Mouse (Mus musculus): Measurements from ENCODE around the gene Ptprd.
A peak's percentile ranks its signal among the peaks of the same experiment; 100 is the strongest.

The Ptprd gene

DNA sequence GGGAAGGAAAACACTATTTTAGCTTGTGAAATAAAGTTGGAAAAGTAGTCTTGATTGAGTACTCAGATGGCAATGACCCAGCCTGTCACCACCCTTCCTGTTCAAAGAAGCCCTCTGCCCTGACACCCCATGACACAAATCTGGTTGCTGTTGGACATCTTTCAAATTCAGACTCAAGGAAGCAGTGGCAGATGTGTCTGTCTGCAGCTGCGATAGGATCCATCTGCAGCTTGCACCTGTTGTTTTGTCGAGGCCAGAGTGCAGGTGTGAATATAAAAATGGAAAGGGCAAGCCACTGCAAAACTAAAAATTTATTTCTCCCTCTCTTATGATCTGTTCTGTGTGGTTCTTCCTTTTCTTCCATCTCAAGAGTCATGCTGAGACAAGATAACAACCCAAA lies 978.5 kb downstream of the Ptprd start:
- DNase-seq: no peak

DNA sequence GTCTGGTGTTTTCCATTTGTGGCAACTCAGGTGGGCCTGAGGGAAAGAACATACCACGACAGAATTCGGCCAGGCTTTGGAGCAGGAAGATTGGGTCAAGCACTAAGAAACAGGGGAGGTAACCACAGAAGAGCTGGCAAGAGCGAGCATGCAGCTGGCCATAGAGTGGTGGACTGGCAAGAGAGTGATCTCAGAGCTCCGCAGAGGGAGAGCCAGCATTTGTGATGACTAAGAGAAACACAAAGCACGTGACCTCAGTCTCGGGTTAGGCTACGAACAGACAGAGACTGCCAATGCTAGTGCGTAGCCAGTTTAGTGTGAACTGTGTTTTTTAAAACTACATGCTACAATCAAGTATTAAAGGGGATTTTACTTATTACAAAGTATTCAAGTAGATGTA lies 1042.9 kb downstream of the Ptprd start:
- DNase-seq: no peak

DNA sequence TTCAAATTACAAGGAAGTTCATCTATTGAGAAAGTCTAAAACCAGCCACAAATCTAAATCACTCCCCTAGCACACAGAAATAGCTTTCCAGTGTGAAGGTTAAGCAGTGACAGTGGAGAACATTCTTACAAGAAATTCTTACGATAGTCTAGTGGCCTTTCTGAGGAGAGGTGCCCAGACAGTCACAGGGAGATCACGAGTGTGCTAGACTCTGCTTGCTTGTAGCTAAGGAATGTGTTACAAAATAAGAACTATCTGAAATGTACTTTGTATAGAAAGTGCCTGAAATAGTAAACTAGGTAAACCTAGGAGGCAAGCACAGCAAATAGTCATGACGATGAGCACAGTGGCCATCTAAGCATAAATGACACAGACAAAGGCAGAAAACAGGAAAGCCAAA lies 1054.2 kb downstream of the Ptprd start:
- DNase-seq: no peak

DNA sequence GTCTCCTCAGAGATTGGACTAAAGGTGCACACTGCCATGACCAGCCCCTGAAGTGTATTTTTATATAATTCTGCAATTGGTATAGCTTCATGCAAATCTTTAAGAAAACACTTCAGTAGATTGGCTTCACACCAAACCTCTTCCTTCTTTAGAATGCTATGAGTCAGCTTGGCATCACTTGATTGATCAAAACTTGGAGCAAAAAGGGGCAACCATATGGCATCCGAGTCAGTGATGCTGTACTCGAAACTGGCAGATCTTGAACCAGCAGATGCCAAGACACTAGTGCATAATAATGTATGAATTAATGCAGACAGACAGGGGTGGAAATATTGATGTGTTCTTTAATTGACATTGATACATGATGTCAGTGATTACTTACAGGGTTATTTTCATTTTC lies 1056.2 kb downstream of the Ptprd start:
- no peak for DNase-seq

DNA sequence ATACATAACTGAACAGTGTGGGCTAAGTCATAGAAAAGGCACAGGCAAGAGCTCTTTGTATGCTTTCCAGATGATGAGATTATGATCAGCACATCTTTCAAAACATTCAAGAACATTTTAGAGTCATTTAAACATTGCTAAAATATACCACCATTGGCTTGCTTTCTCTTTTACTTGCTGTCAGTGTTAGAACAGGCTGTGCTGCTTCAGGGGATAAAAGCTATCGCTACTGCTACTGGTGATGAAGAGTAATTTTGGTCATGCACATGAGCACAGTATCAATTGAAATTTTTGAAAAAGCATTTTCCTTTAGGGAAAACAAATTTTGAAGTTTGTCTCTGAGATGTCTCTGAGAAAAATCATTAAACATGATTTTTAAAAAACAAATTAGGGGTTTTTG lies 1056.7 kb downstream of the Ptprd start:
- DNase-seq: no peak

DNA sequence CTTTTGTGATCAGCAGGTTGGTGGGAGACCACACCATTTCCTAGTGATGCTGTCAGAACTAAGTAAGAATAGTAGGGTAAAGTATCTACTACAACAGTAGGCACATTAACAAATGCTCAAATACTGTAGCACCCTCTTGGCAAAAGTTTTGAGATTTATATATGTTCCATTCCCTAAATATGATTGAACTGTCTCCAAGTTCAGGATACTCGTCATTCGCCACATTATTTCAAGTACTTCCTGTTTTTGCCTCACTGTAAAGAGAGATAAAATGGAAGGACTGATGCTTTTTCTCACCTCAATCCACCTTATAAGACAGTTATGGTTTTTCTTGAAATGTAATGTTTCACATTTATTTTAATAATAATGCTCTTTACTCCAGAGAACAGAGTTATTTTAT lies 1086.9 kb downstream of the Ptprd start:
- DNase-seq: no peak

DNA sequence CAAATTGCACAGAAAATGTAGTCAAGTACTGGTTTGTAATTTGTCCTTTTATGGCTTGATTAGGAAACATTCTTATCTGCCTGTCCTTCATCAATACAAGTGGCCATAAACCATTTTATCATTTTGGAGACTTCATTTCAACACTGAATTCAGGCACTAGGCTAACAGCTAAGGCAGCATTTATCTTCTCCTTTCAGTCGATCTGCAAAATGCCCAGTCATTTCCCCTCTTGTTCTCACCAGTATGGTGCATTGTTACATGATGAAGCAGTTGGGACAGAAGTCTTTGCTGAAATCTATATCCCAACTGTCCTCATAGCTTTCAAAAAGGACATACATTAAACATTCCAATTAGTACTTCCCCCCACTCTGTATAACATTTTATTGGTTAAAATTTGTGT lies 1100.9 kb downstream of the Ptprd start:
- no peak for DNase-seq

DNA sequence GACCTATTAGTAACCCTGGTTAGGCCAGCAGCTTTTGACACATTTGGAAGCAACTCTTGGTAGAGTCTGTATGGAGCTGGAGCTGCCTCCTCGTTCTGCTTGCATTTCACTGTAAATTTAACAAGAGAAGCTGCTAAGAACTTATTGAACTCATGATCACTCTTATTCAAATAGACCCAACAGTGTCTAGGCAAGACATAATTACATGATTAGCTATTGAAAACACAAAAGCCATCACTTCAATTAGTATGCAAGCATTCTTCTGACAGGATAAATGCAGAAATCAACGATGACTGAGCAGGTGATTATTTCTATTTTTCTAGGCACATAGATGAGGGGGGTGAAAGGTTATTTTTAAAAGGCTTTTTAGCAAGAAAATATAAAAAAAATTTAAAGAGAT lies 1104.5 kb downstream of the Ptprd start:
- no peak for DNase-seq

DNA sequence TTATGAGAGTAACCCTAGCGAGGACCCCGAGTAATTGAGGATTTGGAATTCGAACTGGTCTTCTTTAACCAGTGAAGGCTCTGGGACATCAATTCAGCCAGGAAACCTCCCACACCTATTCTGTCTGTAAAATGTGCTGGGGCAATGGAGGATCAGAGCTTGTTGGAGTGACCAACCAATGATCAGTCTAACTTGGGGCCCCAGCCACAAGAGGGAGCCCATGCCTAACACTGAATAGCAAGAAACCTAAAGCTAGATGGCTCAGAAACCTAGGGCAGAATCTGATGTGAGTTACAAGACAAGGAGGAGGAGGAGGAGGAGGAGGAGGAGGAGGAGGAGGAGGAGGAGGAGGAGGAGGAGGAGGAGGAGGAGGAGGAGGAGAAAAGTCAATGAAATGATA lies 1128.6 kb downstream of the Ptprd start:
- peak; percentile 27 for DNase-seq

DNA sequence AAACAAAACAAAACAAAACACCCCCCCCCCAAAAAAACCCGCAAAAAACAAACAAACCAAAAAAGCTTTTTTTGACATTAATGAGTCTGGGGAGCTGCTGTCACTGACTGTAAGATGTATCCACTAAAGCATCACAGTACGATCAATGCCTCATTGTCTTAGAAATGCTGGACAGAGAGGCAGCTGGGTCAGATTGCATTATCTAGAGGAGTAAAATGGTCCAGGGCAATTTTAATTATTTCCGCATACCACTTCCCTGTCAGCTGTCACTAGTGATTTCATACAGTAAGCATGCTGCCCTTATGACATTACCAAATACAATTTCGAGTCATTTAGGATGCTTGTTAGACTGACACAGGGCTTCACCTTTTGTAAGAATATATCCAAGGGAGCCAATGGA lies 1134.2 kb downstream of the Ptprd start:
- no peak for DNase-seq

DNA sequence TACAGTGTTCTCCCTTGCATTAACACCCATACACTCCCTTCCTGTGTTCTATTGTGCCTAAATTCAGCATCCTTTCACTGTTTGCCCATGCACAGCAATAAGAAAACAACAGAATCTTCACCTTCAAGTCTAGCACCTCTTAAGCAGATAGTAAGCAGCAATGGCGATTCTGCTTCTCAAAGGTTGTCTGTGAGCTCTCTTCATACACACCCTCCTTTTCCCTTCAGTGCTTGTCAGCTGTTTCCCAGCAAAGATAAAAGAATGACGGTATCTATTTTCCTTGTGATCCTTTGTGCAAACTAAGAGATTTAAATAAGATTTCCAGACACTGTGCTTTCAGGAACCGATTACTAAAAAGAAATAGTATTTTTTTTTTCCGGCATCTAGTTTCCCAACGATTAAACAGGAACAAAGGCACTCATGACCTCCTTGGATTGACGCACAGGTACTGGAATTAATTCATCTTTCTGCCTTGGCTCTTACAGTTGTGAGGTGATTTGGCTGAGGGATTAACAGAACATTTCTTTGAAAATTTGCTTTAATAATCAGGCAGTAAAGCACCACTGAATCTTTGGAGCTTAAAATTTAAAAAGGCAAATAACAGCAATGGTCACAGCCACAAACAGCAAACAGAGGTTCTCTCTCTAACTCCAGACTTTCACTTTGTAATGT lies 1161.1 kb downstream of the Ptprd start:
- no peak for DNase-seq

DNA sequence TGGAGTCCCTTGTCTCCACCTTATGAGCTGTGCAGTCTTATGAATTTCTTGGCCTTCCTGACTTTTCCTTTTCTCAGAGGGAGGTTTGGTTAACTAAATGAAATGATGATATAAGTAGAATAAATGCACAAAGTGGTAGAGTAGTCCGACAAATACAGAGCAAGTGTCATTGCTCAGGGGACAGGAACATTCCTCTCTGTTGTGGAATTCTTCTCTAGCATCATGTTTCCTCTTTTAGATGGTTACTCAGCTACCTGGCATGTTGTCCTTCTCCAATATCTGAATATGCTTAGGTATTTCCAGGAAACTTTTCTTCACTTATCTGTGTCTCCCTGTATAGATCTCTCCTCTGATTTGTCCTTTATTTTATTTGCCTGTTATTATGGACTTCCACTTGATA lies 1207.3 kb downstream of the Ptprd start:
- DNase-seq: no peak

DNA sequence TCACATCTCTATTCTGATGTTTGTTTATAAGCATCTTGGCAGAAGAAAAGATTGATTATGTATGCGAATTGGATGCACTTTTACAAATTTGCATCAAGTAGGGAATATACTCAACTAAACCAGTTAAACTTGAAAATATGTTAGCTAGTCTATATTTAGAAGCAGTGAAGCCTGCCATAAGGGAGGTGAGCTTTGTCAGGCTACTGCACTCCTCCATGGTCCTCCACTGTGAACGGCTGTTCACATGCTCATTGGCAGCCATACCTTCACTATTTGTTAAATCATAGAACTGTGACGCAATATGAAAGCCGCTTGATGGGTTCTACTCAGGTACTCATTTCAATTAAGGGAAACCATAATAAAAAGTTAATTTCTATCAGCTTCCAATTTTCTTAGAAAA lies 1215.6 kb downstream of the Ptprd start:
- DNase-seq: no peak

DNA sequence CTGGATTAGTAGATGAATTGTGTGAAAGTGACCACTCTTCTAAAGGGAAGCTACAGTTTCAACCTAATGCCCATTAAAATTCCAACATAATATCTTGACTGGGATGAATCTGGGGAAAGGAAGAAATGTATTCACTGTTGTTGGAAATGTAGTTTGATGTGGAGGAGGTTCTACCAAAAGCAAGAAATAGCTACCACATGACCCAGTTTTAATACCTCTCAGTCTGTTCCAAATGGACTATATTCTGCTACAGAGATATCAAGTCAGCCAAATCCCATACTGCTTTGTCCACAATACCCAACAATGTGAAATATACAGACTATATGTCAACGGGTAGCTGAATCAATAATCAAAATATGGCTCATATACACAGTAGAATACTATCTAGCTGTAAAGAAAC lies 1221.8 kb downstream of the Ptprd start:
- no peak for DNase-seq

DNA sequence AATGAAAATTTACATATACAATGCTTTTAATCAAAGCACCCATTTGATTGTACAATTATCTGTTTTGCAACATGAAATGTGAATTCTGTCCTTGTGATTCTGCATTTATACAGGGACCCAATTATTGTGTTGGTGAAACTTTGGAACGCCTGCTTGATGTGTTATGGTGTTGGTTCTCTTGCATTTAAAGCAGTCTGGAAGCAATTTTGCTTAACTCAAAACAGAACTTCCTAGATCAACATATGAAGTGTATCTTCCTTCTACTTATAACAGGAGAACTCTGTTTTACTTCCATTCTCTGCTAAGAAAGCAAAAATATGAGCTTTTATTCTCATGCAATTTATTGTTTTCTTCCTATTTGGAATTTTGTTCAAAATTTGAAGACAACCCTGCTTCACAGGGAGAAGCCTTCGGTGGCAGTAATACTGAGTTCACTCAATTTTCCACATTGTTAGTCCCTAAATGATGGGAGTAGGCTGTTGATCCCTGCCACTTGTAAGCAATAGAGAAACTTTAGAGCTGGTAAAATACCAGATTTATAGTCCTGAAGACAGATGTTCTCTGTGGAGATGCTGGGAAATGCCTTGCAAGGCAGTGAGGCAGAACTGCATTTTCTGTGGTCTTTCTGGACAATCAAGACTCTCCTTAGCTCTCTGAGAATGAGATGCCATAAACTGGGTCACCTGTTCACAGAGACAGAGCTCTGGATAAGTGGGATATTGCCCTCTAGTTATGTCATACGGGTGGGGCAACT lies 1234.5 kb downstream of the Ptprd start:
- DNase-seq: no peak

DNA sequence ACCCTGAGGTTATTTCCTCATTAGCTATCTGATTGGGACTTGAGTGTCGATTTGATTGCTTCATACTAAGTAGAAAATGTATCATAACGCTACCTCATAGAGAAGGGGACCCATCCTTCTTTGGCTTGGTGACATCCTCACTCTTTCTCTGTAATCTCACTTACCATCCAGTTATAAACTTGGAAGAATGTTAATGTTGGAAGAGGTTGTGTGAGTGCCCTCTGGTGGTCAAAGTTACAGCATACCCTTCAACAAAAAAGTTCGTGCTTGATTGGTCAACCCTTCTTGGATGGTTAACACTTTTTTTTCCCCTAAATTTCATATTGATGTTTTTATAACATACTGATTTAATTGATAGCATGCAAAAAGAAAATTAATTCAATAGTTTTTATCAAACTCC lies 1263.5 kb downstream of the Ptprd start:
- peak; percentile 6 for DNase-seq

DNA sequence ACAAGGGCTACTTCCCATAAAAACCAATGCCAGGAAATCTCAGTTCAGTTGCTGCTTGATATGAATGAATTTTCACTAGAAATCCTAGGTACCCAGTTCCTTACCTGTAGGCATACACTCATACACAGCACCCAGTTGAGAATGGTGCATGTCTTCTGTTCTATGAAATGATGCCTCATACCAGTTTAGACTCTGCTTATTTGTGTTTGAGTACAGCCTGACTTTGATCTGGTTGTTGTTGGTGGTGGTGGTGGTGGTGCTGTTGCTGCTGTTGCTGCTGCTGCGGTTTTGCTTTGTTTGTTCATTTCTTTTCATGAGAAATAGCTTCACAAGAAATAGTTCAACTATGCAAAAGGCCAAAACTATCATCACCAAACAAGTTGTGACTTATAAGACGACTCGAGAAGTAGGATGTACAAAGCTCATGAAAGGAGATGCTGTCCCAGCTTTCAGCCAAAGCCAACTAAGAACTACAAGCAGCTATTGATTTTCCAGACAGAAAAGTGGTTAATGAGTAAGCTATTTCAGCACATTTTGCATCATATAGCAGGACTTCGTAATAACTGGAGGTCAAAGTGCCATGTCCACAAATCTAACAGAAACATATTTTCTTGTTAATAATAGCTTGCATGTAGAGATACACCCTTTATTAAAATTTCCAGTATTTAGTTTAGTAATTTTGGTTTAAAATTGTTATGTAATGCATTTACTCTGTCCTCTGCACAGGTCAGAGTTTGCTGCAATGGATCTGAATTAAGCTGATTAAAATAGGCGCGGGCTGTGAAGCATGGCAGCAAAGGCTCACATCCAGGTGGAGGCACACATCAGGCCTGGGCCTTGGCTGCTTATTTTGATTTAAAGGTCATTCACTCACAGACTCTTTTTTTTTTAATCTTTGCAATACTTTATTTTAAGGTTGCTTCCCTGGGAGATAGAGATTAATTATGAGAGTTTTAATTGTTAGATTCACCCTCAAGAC lies 1270.1 kb downstream of the Ptprd start:
- DNase-seq: no peak

DNA sequence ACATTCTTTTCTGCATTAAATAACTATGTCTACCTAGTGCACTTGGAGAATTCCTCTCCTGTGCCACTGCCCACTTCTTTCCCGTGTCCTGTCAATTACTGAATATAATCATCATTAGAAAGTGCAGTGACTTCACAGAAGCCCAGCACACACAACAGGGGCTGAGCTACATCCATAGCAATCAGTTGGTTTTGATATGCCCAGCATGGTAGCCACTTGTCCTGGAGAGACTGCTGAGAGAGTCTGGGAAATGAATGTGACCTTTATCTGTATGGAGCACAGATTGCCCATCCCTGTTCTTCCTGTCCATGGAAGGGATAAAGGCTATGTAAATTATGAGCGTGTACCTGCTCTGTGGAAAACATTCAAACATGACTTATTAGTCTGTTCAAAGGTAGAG lies 1280.2 kb downstream of the Ptprd start:
- no peak for DNase-seq

DNA sequence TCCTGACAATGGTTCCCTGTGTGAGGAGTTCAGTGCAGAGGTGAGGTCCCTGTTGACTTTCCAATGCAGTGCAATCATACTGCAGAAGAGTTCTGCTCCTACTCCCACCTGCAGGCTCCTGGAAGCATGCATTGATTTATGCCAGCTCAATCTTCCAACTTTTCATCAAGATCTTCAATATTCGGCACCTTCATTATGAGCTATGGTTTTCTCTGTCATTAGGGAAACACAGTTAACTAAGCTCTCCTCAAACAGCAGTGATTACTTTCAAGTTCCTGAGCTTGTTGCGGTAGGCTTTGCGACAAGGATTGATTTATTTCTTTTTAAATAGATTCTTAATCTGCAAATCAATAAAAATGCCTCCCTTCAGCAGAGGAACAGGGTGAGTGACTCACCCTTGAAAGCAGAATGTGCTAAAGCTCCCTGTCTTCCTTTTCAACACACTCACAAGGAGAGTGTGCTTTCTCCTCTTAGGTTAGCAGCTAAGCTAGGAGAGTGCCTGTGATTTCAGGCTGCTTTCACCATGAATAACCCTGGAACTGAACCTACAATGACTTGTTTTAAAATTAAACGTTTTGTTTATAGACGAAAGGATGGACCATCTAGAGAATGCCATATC lies 1298.1 kb downstream of the Ptprd start:
- DNase-seq: no peak

DNA sequence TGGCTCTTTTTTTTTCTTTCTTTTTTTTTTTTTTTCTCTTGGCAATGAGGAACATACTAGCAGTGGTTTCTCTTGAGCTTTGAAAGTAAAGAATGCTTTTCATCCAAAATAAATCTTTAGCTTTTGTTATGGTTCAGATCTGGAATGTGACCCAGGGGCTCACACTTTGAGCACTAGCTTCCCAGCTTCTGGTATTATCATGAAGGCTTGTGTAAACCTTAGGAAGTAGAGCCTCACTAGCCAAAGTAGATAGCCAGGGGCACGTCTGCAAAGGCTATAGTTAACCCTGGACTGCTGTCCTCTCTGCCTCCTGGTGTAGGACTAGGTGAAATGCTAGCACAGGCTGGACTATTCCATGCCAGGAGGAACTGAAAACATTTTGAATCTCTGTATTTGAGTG lies 1310.1 kb downstream of the Ptprd start:
- DNase-seq: no peak

DNA sequence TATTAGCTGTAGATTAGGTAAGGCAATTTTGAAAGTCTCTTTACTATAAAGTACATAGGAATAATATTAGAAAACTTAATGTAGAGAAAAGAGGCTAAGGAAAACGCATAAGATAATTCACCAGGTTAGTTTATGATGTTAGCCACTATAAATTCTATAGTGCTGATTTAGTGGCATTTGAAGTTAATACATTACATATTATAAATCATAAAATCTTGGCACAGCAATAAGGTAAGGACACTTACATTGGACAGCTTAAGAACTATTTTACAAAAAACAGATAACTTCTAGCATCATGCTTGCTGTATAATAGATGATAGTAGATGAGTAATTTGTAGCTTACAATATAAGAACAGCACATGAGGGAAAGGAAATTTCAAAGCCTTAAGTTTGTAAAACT lies 1322.1 kb downstream of the Ptprd start:
- DNase-seq: no peak

DNA sequence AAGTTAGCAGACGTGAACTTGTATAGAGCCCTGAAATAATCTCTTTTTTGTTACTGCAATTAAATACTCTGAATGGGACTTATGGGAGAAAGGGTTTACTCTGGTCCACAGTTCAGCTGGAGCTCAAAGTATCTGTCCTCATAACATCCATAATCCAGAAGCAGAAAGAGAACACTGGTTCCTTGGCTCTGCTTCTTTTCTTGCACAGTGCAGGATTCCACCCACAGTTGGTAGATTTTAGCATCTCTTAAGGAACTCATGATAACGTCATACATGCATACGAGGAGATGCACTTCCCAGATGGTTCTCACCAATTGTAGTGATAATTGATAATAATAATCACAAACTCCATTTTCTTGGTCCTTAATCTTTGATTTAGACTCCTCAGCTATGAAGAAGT lies 1330.2 kb downstream of the Ptprd start:
- DNase-seq: no peak

DNA sequence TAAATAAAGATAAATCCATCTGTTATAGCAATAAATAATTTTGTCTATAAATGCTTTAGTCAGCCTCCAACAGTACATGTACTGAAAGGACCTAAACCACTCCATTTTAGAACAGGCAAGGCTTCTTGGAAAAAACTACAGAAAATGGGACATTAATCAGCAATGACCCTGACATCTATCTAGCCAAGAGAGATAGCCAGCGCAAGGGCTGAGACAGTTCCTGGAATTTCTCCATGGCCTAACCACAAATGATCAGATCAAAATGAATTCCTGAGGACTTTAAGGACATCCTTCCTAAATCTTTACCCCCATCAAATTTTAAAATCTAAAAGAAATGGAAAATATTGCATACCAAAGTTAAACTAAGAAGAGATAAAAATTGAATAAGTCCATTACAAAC lies 1340.8 kb downstream of the Ptprd start:
- no peak for DNase-seq

Measured in right cerebral cortex, postnatal 4 days (tissue).